Mouse (Mus musculus): ENCODE measurements around the gene Nudt4. TPM values are rescaled to one million over a fixed set of nuclear protein-coding genes. Genes with fewer than 3 reads are reported as not detected.
"Not testable (repeated sequence)": the region's sequence is repeated elsewhere in the genome, so short reads cannot be mapped to it uniquely, and the experiment has no call there.

Gene Nudt4
- total and polyA plus RNA-seq, 2 experiments, result 37.2 to 91.5 TPM

GRCm38 (mm10) chr10:95559426-95559825 lies 4.5 kb downstream of the Nudt4 start:
- Histone ChIP-seq H3K79me2 (ENCODE audit: control insufficient read depth, insufficient read depth, low read length) (peaks cover 74% of the 10 kb centered on the region), H3K27me3 (ENCODE audit: control insufficient read depth, insufficient read depth, low read length) (no peaks in the 10 kb centered on the region), H3K4me1 (ENCODE audit: control insufficient read depth, insufficient read depth, low read length) (peaks cover 36% of the 10 kb centered on the region), H3K9ac (ENCODE audit: low read depth, low read length) (peak overlapping the region; percentile 51), H3K27ac (replicated peaks; ENCODE audit: insufficient read depth, low read depth, low read length) (peak overlapping the region; percentile 42), H3K4me3 (ENCODE audit: insufficient read depth, low read depth, low read length) (no peak overlapping the region; the same call in 1 of the 2 replicates), H3K36me3 (ENCODE audit: control insufficient read depth, insufficient read depth, low read length) (0 out of 2 replicates have a peak, but pooled peaks cover 3% of the 10 kb centered on the region)
- WGBS, result 35% methylated on average over 7 of the region's 7 CpGs
- DNase-seq (ENCODE audit: extremely low read depth, low read depth, low spot score), result peak; percentile 69
- no peak for TF ChIP-seq POLR2A (IDR thresholded peaks at IDR 0.05; ENCODE audit: extremely low read depth, insufficient read depth, low read length)
- TF ChIP-seq CTCF (IDR thresholded peaks at IDR 0.05; ENCODE audit: low read depth, low read length), result no peak

DNA sequence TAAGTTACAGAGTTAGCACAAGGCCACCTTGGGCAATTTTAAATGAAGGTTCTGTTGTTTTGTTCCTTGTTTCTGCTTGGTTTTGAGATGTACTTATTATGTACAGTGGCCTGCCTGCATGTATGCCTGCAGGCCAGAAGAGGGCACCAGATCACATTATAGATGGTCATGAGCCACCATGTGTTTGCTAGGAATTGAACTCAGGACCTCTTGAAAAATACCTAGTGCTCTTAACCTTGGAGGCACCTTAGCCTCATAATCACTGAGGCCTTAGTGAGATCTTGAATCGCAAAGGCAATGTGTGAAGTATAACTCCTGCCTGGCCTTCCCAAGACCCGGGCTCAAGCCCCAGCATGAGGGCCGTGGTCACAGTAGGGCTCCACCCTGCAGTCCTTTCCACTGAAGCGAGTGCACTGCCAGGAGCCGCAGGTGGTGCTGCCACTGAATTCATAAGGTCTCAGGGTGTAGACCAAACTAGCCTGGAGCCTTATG lies 6.6 kb downstream of the Nudt4 start:
- Histone ChIP-seq H3K36me3 (ENCODE audit: control insufficient read depth, insufficient read depth, low read length) (peaks cover 4% of the 10 kb centered on the region; the same call in 1 of the 2 replicates), H3K79me2 (ENCODE audit: control insufficient read depth, insufficient read depth, low read length) (peaks cover 76% of the 10 kb centered on the region), H3K27ac (replicated peaks; ENCODE audit: insufficient read depth, low read depth, low read length) (peak overlapping the region; percentile 39), H3K27me3 (ENCODE audit: control insufficient read depth, insufficient read depth, low read length) (no peaks in the 10 kb centered on the region), H3K4me3 (ENCODE audit: insufficient read depth, low read depth, low read length) (no peak overlapping the region), H3K9ac (ENCODE audit: low read depth, low read length) (peak overlapping the region; percentile 40), H3K4me1 (ENCODE audit: control insufficient read depth, insufficient read depth, low read length) (peaks cover 39% of the 10 kb centered on the region)
- TF ChIP-seq CTCF (IDR thresholded peaks at IDR 0.05; ENCODE audit: low read depth, low read length) (peak; percentile 62), POLR2A (IDR thresholded peaks at IDR 0.05; ENCODE audit: extremely low read depth, insufficient read depth, low read length) (no peak)
- no peak for DNase-seq (ENCODE audit: extremely low read depth, low read depth, low spot score)
- 63% methylated on average over 5 of the region's 5 CpGs for WGBS

DNA sequence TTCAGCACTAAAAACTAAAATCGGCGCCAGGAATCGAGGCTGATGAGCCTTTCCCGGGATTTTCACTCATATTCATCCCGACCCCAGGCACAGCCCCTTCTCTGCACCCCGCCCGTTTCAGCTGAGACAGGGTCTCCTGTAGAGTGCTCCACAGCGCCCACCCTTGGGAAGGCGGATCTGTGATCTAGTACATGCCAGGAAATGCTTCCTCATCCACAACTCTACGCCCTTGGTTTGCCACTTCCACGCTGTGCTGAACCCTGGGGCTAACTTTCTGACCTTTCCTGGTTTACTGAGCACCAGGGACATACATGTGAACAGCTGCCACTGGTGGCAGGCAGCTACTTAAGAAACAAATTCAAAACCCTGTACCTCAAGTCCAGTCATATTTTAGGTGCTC lies 8.1 kb downstream of the Nudt4 start:
- Histone ChIP-seq H3K27me3 (ENCODE audit: control insufficient read depth, insufficient read depth, low read length) (no peaks in the 10 kb centered on the region), H3K9ac (ENCODE audit: low read depth, low read length) (no peak overlapping the region), H3K36me3 (ENCODE audit: control insufficient read depth, insufficient read depth, low read length) (peaks cover 10% of the 10 kb centered on the region; the same call in 1 of the 2 replicates), H3K4me1 (ENCODE audit: control insufficient read depth, insufficient read depth, low read length) (peaks cover 38% of the 10 kb centered on the region), H3K4me3 (ENCODE audit: insufficient read depth, low read depth, low read length) (no peak overlapping the region), H3K79me2 (ENCODE audit: control insufficient read depth, insufficient read depth, low read length) (peaks cover 69% of the 10 kb centered on the region), H3K27ac (replicated peaks; ENCODE audit: insufficient read depth, low read depth, low read length) (no peak overlapping the region)
- TF ChIP-seq POLR2A (IDR thresholded peaks at IDR 0.05; ENCODE audit: extremely low read depth, insufficient read depth, low read length), result no peak
- TF ChIP-seq CTCF (IDR thresholded peaks at IDR 0.05; ENCODE audit: low read depth, low read length), result no peak
- no peak for DNase-seq (ENCODE audit: extremely low read depth, low read depth, low spot score)
- 79% methylated on average over 11 of the region's 11 CpGs for WGBS

GRCm38 (mm10) chr10:95552326-95552725 lies 11.6 kb downstream of the Nudt4 start:
- peaks cover 38% of the 10 kb centered on the region for H3K79me2 ChIP-seq (ENCODE audit: control insufficient read depth, insufficient read depth, low read length)
- TF ChIP-seq POLR2A (IDR thresholded peaks at IDR 0.05; ENCODE audit: extremely low read depth, insufficient read depth, low read length) (no peak), CTCF (IDR thresholded peaks at IDR 0.05; ENCODE audit: low read depth, low read length) (no peak)
- no peak for DNase-seq (ENCODE audit: extremely low read depth, low read depth, low spot score)
- H3K36me3 ChIP-seq (ENCODE audit: control insufficient read depth, insufficient read depth, low read length), result peaks cover 35% of the 10 kb centered on the region
- H3K4me1 ChIP-seq (ENCODE audit: control insufficient read depth, insufficient read depth, low read length), result peaks cover 20% of the 10 kb centered on the region
- H3K9ac ChIP-seq (ENCODE audit: low read depth, low read length), result no peak overlapping the region
- H3K27ac ChIP-seq (replicated peaks; ENCODE audit: insufficient read depth, low read depth, low read length), result no peak overlapping the region
- 74% methylated on average over 3 of the region's 3 CpGs for WGBS
- H3K27me3 ChIP-seq (ENCODE audit: control insufficient read depth, insufficient read depth, low read length), result no peaks in the 10 kb centered on the region
- H3K4me3 ChIP-seq (ENCODE audit: insufficient read depth, low read depth, low read length), result no peak overlapping the region

DNA sequence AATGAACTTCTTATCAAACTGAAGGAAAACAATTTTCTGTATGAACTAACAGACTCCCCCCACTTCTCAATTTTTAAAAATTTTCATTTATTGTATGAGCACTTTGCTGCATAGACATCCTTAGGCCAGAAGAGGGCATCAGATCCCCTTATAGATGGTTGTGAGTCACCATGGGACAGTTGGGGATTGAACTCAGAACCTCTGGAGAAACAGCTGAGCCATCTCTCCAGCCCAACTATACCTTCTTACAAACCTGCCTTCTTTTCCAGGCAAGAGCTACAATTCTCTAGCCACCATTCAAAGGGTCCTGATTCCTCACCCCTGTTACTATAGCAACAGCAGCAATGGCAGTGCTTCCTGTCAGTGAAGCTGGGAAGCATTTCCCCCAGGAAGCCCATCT lies 12.2 kb downstream of the Nudt4 start:
- TF ChIP-seq CTCF (IDR thresholded peaks at IDR 0.05; ENCODE audit: low read depth, low read length), result no peak
- no peak for TF ChIP-seq POLR2A (IDR thresholded peaks at IDR 0.05; ENCODE audit: extremely low read depth, insufficient read depth, low read length)
- H3K4me3 ChIP-seq (ENCODE audit: insufficient read depth, low read depth, low read length), result no peak overlapping the region
- peaks cover 40% of the 10 kb centered on the region for H3K36me3 ChIP-seq (ENCODE audit: control insufficient read depth, insufficient read depth, low read length)
- no peak for DNase-seq (ENCODE audit: extremely low read depth, low read depth, low spot score)
- H3K27ac ChIP-seq (replicated peaks; ENCODE audit: insufficient read depth, low read depth, low read length), result no peak overlapping the region
- no peak overlapping the region for H3K9ac ChIP-seq (ENCODE audit: low read depth, low read length)
- no peaks in the 10 kb centered on the region for H3K27me3 ChIP-seq (ENCODE audit: control insufficient read depth, insufficient read depth, low read length)
- H3K4me1 ChIP-seq (ENCODE audit: control insufficient read depth, insufficient read depth, low read length), result peaks cover 18% of the 10 kb centered on the region
- H3K79me2 ChIP-seq (ENCODE audit: control insufficient read depth, insufficient read depth, low read length), result peaks cover 34% of the 10 kb centered on the region

DNA sequence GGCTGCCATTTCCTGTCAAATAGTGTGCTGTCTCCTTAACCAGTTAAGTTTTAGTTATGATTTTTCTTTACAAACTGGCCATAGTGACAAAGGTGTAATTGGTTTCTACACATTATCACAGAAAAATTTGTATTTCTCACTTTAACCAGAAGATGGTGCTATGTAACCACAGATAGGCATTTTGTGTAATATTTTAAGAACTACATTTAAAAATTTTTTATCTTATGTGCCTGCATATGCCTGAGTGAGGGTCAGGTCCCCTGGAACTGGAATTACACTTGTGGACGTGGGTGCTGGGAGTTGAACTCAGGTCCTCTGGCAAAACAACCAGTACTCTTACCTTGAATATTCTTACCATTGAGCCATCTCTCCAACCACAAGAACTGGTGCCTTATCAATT lies 13.4 kb downstream of the Nudt4 start:
- Histone ChIP-seq H3K4me1 (ENCODE audit: control insufficient read depth, insufficient read depth, low read length) (peaks cover 12% of the 10 kb centered on the region), H3K27me3 (ENCODE audit: control insufficient read depth, insufficient read depth, low read length) (no peaks in the 10 kb centered on the region), H3K27ac (replicated peaks; ENCODE audit: insufficient read depth, low read depth, low read length) (no peak overlapping the region), H3K4me3 (ENCODE audit: insufficient read depth, low read depth, low read length) (no peak overlapping the region), H3K9ac (ENCODE audit: low read depth, low read length) (no peak overlapping the region), H3K79me2 (ENCODE audit: control insufficient read depth, insufficient read depth, low read length) (peaks cover 21% of the 10 kb centered on the region), H3K36me3 (ENCODE audit: control insufficient read depth, insufficient read depth, low read length) (peaks cover 47% of the 10 kb centered on the region)
- TF ChIP-seq POLR2A (IDR thresholded peaks at IDR 0.05; ENCODE audit: extremely low read depth, insufficient read depth, low read length) (no peak), CTCF (IDR thresholded peaks at IDR 0.05; ENCODE audit: low read depth, low read length) (peak; percentile 57)
- WGBS, result 74% methylated on average over 1 of the region's 1 CpGs
- DNase-seq (ENCODE audit: extremely low read depth, low read depth, low spot score), result no peak

DNA sequence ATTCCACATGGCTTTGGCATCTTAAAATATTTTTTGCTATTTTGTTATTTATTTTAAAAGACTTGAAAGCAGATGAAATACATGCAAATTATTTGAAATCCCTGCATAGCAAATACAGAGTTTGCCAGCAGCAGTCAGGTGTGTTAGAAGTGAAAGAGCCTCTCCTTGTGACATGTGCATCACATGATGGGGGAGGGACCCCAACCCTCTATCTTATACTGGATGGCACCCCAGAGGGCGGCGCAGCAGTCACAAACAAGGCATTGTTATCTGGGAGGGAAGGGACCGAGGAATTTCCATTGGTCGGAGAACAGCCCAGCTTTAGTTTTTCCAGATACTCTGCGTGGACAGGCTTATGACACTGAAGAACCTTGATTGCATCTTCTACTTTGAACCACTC lies 14.9 kb downstream of the Nudt4 start:
- not testable (repeated sequence) for H3K4me1 ChIP-seq (ENCODE audit: control insufficient read depth, insufficient read depth, low read length); H3K4me3 ChIP-seq (ENCODE audit: insufficient read depth, low read depth, low read length); H3K79me2 ChIP-seq (ENCODE audit: control insufficient read depth, insufficient read depth, low read length); H3K27ac ChIP-seq (replicated peaks; ENCODE audit: insufficient read depth, low read depth, low read length); H3K27me3 ChIP-seq (ENCODE audit: control insufficient read depth, insufficient read depth, low read length); DNase-seq (ENCODE audit: extremely low read depth, low read depth, low spot score); H3K9ac ChIP-seq (ENCODE audit: low read depth, low read length)
- H3K36me3 ChIP-seq (ENCODE audit: control insufficient read depth, insufficient read depth, low read length), result peaks cover 53% of the 10 kb centered on the region
- 91% methylated on average over 5 of the region's 5 CpGs for WGBS
